Mouse (Mus musculus): ENCODE results near the gene Serpine1. TPM values are rescaled to one million over a fixed set of nuclear protein-coding genes. Genes with fewer than 3 reads are reported as not detected.

The Serpine1 gene
- polyA plus RNA-seq, 1 experiment = 2.1 TPM

- peak; percentile 44; the same call in 1 of the 2 replicates for TF ChIP-seq CTCF (IDR thresholded peaks at IDR 0.05; ENCODE audit: extremely low read depth, insufficient read depth, insufficient read length, insufficient replicate concordance)
- no peak for TF ChIP-seq POLR2A (IDR thresholded peaks at IDR 0.05; ENCODE audit: low read depth, low read length)
- H3K4me1 ChIP-seq (ENCODE audit: control insufficient read depth, insufficient read depth, insufficient read length) = 0 out of 2 replicates have a peak, but pooled peaks cover 3% of the 10 kb centered on the region
- WGBS = 30% methylated on average over 6 of the region's 6 CpGs
- H3K27me3 ChIP-seq (ENCODE audit: control insufficient read depth, insufficient read depth, low read length) = no peaks in the 10 kb centered on the region
- peak; percentile 41 to 58 for DNase-seq (ENCODE audit: low read depth in 1 of 2, low spot score in 2 of 2)
- H3K36me3 ChIP-seq (ENCODE audit: control insufficient read depth, insufficient read depth, low read length) = no peaks in the 10 kb centered on the region; the same call in 1 of the 2 replicates
- no peak overlapping the region for H3K27ac ChIP-seq (ENCODE audit: insufficient read depth, low read length)
- H3K4me3 ChIP-seq (ENCODE audit: extremely low read depth, insufficient read depth, insufficient read length) = no peak overlapping the region
Observed at GRCm38 (mm10) chr5:137107024-137107423, 35.0 kb upstream of the Serpine1 start.

GRCm38 (mm10) chr5:137106434-137106833 lies 34.4 kb upstream of the Serpine1 start:
- no peaks in the 10 kb centered on the region; the same call in 1 of the 2 replicates for H3K36me3 ChIP-seq (ENCODE audit: control insufficient read depth, insufficient read depth, low read length)
- TF ChIP-seq CTCF (IDR thresholded peaks at IDR 0.05; ENCODE audit: extremely low read depth, insufficient read depth, insufficient read length, insufficient replicate concordance) (no peak), POLR2A (IDR thresholded peaks at IDR 0.05; ENCODE audit: low read depth, low read length) (no peak)
- 0 out of 2 replicates have a peak, but pooled peaks cover 3% of the 10 kb centered on the region for H3K4me1 ChIP-seq (ENCODE audit: control insufficient read depth, insufficient read depth, insufficient read length)
- H3K27me3 ChIP-seq (ENCODE audit: control insufficient read depth, insufficient read depth, low read length) = no peaks in the 10 kb centered on the region
- no peak overlapping the region for H3K4me3 ChIP-seq (ENCODE audit: extremely low read depth, insufficient read depth, insufficient read length)
- 91% methylated on average over 4 of the region's 4 CpGs for WGBS
- no peak overlapping the region for H3K27ac ChIP-seq (ENCODE audit: insufficient read depth, low read length)
- no peak for DNase-seq (ENCODE audit: low read depth in 1 of 2, low spot score in 2 of 2)

GRCm38 (mm10) chr5:137103969-137104368 lies 31.9 kb upstream of the Serpine1 start:
- no peak for TF ChIP-seq CTCF (IDR thresholded peaks at IDR 0.05; ENCODE audit: extremely low read depth, insufficient read depth, insufficient read length, insufficient replicate concordance)
- TF ChIP-seq POLR2A (IDR thresholded peaks at IDR 0.05; ENCODE audit: low read depth, low read length) = no peak
- WGBS = 87% methylated on average over 2 of the region's 2 CpGs
- 0 out of 2 replicates have a peak, but pooled peaks cover 3% of the 10 kb centered on the region for H3K4me1 ChIP-seq (ENCODE audit: control insufficient read depth, insufficient read depth, insufficient read length)
- H3K27ac ChIP-seq (ENCODE audit: insufficient read depth, low read length) = peak overlapping the region; percentile 43; the same call in 1 of the 2 replicates
- H3K27me3 ChIP-seq (ENCODE audit: control insufficient read depth, insufficient read depth, low read length) = no peaks in the 10 kb centered on the region
- no peaks in the 10 kb centered on the region for H3K36me3 ChIP-seq (ENCODE audit: control insufficient read depth, insufficient read depth, low read length)
- no peak for DNase-seq (ENCODE audit: low read depth in 1 of 2, low spot score in 2 of 2)
- H3K4me3 ChIP-seq (ENCODE audit: extremely low read depth, insufficient read depth, insufficient read length) = no peak overlapping the region

GRCm38 (mm10) chr5:137102575-137103522 lies 30.8 kb upstream of the Serpine1 start:
- peak overlapping the region; percentile 43; the same call in 1 of the 2 replicates for H3K27ac ChIP-seq (ENCODE audit: insufficient read depth, low read length)
- no peaks in the 10 kb centered on the region for H3K27me3 ChIP-seq (ENCODE audit: control insufficient read depth, insufficient read depth, low read length)
- no peak for TF ChIP-seq POLR2A (IDR thresholded peaks at IDR 0.05; ENCODE audit: low read depth, low read length)
- TF ChIP-seq CTCF (IDR thresholded peaks at IDR 0.05; ENCODE audit: extremely low read depth, insufficient read depth, insufficient read length, insufficient replicate concordance) = no peak
- no peaks in the 10 kb centered on the region for H3K36me3 ChIP-seq (ENCODE audit: control insufficient read depth, insufficient read depth, low read length)
- 0 out of 2 replicates have a peak, but pooled peaks cover 3% of the 10 kb centered on the region for H3K4me1 ChIP-seq (ENCODE audit: control insufficient read depth, insufficient read depth, insufficient read length)
- 38% methylated on average over 28 of the region's 28 CpGs for WGBS
- no peak for DNase-seq (ENCODE audit: low read depth in 1 of 2, low spot score in 2 of 2)
- H3K4me3 ChIP-seq (ENCODE audit: extremely low read depth, insufficient read depth, insufficient read length) = no peak overlapping the region

- no peak for DNase-seq (ENCODE audit: low read depth in 1 of 2, low spot score in 2 of 2)
- WGBS = 82% methylated on average over 10 of the region's 10 CpGs
- H3K27me3 ChIP-seq (ENCODE audit: control insufficient read depth, insufficient read depth, low read length) = no peaks in the 10 kb centered on the region
- H3K27ac ChIP-seq (ENCODE audit: insufficient read depth, low read length) = no peak overlapping the region
- H3K36me3 ChIP-seq (ENCODE audit: control insufficient read depth, insufficient read depth, low read length) = no peaks in the 10 kb centered on the region
- no peak overlapping the region for H3K4me3 ChIP-seq (ENCODE audit: extremely low read depth, insufficient read depth, insufficient read length)
- TF ChIP-seq POLR2A (IDR thresholded peaks at IDR 0.05; ENCODE audit: low read depth, low read length) (no peak), CTCF (IDR thresholded peaks at IDR 0.05; ENCODE audit: extremely low read depth, insufficient read depth, insufficient read length, insufficient replicate concordance) (no peak)
- 0 out of 2 replicates have a peak, but pooled peaks cover 3% of the 10 kb centered on the region for H3K4me1 ChIP-seq (ENCODE audit: control insufficient read depth, insufficient read depth, insufficient read length)
Observed at GRCm38 (mm10) chr5:137102078-137102477, 30.0 kb upstream of the Serpine1 start.

GRCm38 (mm10) chr5:137100660-137101059 lies 28.6 kb upstream of the Serpine1 start:
- H3K36me3 ChIP-seq (ENCODE audit: control insufficient read depth, insufficient read depth, low read length) = no peaks in the 10 kb centered on the region
- DNase-seq (ENCODE audit: low read depth in 1 of 2, low spot score in 2 of 2) = no peak
- TF ChIP-seq CTCF (IDR thresholded peaks at IDR 0.05; ENCODE audit: extremely low read depth, insufficient read depth, insufficient read length, insufficient replicate concordance) (no peak), POLR2A (IDR thresholded peaks at IDR 0.05; ENCODE audit: low read depth, low read length) (no peak)
- WGBS = 73% methylated on average over 4 of the region's 4 CpGs
- no peak overlapping the region for H3K27ac ChIP-seq (ENCODE audit: insufficient read depth, low read length)
- H3K27me3 ChIP-seq (ENCODE audit: control insufficient read depth, insufficient read depth, low read length) = no peaks in the 10 kb centered on the region
- no peak overlapping the region for H3K4me3 ChIP-seq (ENCODE audit: extremely low read depth, insufficient read depth, insufficient read length)
- 0 out of 2 replicates have a peak, but pooled peaks cover 3% of the 10 kb centered on the region for H3K4me1 ChIP-seq (ENCODE audit: control insufficient read depth, insufficient read depth, insufficient read length)
